Mouse (Mus musculus) mesoderm, embryonic 11.5 days (tissue): ENCODE measurements around the gene Mpp1.
A peak's percentile ranks its signal among the peaks of the same experiment; 100 is the strongest.
"Not testable (repeated sequence)": the region's sequence is repeated elsewhere in the genome, so short reads cannot be mapped to it uniquely, and the experiment has no call there.

Experiments
- DNase-seq: peaks from one replicate; pipeline ENCODE4 v3.0.0-alpha.2; 2012; ENCODE audit warnings: low read depth, low spot score

The Mpp1 gene

GRCm38 (mm10) chrX:75130467-75131160 lies at the start of gene Mpp1:
Gene Mpp1 (minus strand): TSS chrX:75131016.
- DNase-seq, result peak; percentile 84

- no peak for DNase-seq
Observed at GRCm38 (mm10) chrX:75163670-75164069, 32.9 kb upstream of the Mpp1 start, which contains the start of gene Smim9. Gene Smim9 (minus strand): TSS chrX:75163770.

- peak; percentile 39 for DNase-seq
Observed at GRCm38 (mm10) chrX:75155576-75156243, 24.9 kb upstream of the Mpp1 start.

GRCm38 (mm10) chrX:75152249-75152648 lies 21.4 kb upstream of the Mpp1 start:
- no peak for DNase-seq

- DNase-seq, result no peak
Observed at GRCm38 (mm10) chrX:75150304-75150703, 19.5 kb upstream of the Mpp1 start.

- no peak for DNase-seq
Observed at GRCm38 (mm10) chrX:75148414-75148813, 17.6 kb upstream of the Mpp1 start.

GRCm38 (mm10) chrX:75143124-75143555 lies 12.3 kb upstream of the Mpp1 start:
- not testable (repeated sequence) for DNase-seq

GRCm38 (mm10) chrX:75138182-75138581 lies 7.4 kb upstream of the Mpp1 start:
- no peak for DNase-seq

GRCm38 (mm10) chrX:75137729-75138128 lies 6.9 kb upstream of the Mpp1 start:
- no peak for DNase-seq

GRCm38 (mm10) chrX:75136938-75137337 lies 6.1 kb upstream of the Mpp1 start:
- DNase-seq, result no peak

- DNase-seq, result no peak
Observed at GRCm38 (mm10) chrX:75129474-75129873, 1.3 kb downstream of the Mpp1 start.

- DNase-seq, result peak; percentile 1
Observed at GRCm38 (mm10) chrX:75128333-75128980, 2.4 kb downstream of the Mpp1 start.

- DNase-seq, result no peak
Observed at GRCm38 (mm10) chrX:75126893-75127292, 3.9 kb downstream of the Mpp1 start.

GRCm38 (mm10) chrX:75125606-75126005 lies 5.2 kb downstream of the Mpp1 start:
- no peak for DNase-seq

GRCm38 (mm10) chrX:75115550-75115949 lies 15.3 kb downstream of the Mpp1 start:
- DNase-seq, result no peak

- DNase-seq, result no peak
Observed at GRCm38 (mm10) chrX:75102293-75102692, 28.5 kb downstream of the Mpp1 start.

GRCm38 (mm10) chrX:75098799-75099198 lies 32.0 kb downstream of the Mpp1 start:
- DNase-seq, result no peak

- no peak for DNase-seq
Observed at GRCm38 (mm10) chrX:75096163-75096770, 34.5 kb downstream of the Mpp1 start.

- peak; percentile 92 for DNase-seq
Observed at GRCm38 (mm10) chrX:75095369-75096162, 35.2 kb downstream of the Mpp1 start, which contains the start of gene Dkc1. Gene Dkc1 (plus strand): TSS chrX:75095854.

GRCm38 (mm10) chrX:75085654-75086053 lies 45.2 kb downstream of the Mpp1 start:
- no peak for DNase-seq
